Mouse (Mus musculus) ES-Bruce4 (cell line): ENCODE results near the gene Plgrkt. TPM values are rescaled to one million over a fixed set of nuclear protein-coding genes. Genes with fewer than 3 reads are reported as not detected.

Source experiments
- H3K27ac ChIP-seq: 2 replicates; pipeline ENCODE4 v1.5.1; 2012; ENCODE audit warnings: low read length, inconsistent platforms; ENCODE audit not compliant: insufficient read depth
- H3K27me3 ChIP-seq: 2 replicates; pipeline ENCODE4 v1.6.1; 2012; ENCODE audit warnings: mild to moderate bottlenecking, low read length, inconsistent platforms; ENCODE audit not compliant: control insufficient read depth, poor library complexity, insufficient read depth, severe bottlenecking
- H3K36me3 ChIP-seq: 2 replicates; pipeline ENCODE4 v1.6.1; 2012; ENCODE audit warnings: inconsistent platforms, mild to moderate bottlenecking, low read length, moderate library complexity; ENCODE audit not compliant: control insufficient read depth, poor library complexity, insufficient read depth, severe bottlenecking
- H3K4me1 ChIP-seq: one replicate; pipeline ENCODE4 v1.8.1; 2011; ENCODE audit warnings: low read length; ENCODE audit not compliant: control insufficient read depth, insufficient read depth
- H3K4me3 ChIP-seq: 2 replicates; pipeline ENCODE4 v1.5.1; 2011; ENCODE audit warnings: low read depth, mild to moderate bottlenecking, low read length
- H3K9ac ChIP-seq: 2 replicates; pipeline ENCODE4 v1.6.1; 2012; ENCODE audit warnings: low read depth, mild to moderate bottlenecking, inconsistent platforms; ENCODE audit not compliant: poor library complexity, severe bottlenecking
- H3K9me3 ChIP-seq: replicated peaks from 2 replicates; pipeline ENCODE4 v1.6.1; 2012; ENCODE audit warnings: mild to moderate bottlenecking, low read length, inconsistent platforms; ENCODE audit not compliant: control insufficient read depth, poor library complexity, insufficient read depth, severe bottlenecking
- CTCF ChIP-seq: IDR thresholded peaks from one replicate; pipeline ENCODE4 v1.8.1; 2011; ENCODE audit warnings: low read depth, low read length
- EP300 ChIP-seq: IDR thresholded peaks from 2 replicates; pipeline ENCODE4 v1.6.1; 2011; ENCODE audit warnings: low read depth, low read length; ENCODE audit not compliant: insufficient read depth
- POLR2A ChIP-seq: IDR thresholded peaks from one replicate; pipeline ENCODE4 v1.8.1; 2011; ENCODE audit warnings: low read length; ENCODE audit not compliant: insufficient read depth
- polyA plus RNA-seq: library from polyadenylated mRNA; stranded (reverse); fragments of >200 nt; gene quantifications from 2 replicates; pipeline ENCODE4 v1.2.4, GENCODE M21; 2011; ENCODE audit warnings: low read depth; ENCODE audit not compliant: missing spikeins, insufficient read depth, insufficient read length

The Plgrkt gene
- polyA plus RNA-seq, 1 experiment, result 35.8 TPM

DNA sequence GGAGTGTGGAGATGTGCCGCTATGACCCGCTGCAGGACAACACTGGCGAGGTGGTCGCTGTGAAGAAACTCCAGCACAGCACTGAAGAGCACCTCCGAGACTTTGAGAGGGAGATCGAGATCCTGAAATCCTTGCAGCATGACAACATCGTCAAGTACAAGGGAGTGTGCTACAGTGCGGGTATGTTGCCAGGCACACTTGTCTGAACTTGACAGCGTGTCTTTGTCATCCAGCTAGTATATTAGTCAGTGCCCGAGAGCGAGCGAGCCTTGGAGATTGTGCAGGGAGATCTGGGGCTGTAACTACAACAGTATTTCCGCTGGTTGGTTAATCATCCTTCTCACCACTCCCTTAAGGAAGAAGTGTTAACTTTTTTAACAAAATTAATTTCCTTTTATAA is 66.3 kb downstream of the Plgrkt start:
- H3K27ac ChIP-seq, result no peak overlapping the region
- no peak overlapping the region for H3K4me3 ChIP-seq
- H3K9me3 ChIP-seq, result no peaks in the 10 kb centered on the region
- TF ChIP-seq POLR2A (no peak), EP300 (no peak), CTCF (no peak)
- H3K4me1 ChIP-seq, result no peaks in the 10 kb centered on the region
- no peaks in the 10 kb centered on the region for H3K36me3 ChIP-seq
- no peaks in the 10 kb centered on the region; the same call in 1 of the 2 replicates for H3K27me3 ChIP-seq
- no peak overlapping the region for H3K9ac ChIP-seq

Other genes with a start within 250 kb of the Plgrkt start
- gene Jak2, start 115.6 kb downstream of the Plgrkt start, polyA plus RNA-seq, result 10.9 and 12.6 TPM in 2 replicates
- gene Insl6, start 42.0 kb downstream of the Plgrkt start, polyA plus RNA-seq, result 7.7 and 12.2 TPM in 2 replicates
- gene Rln1, start 32.7 kb downstream of the Plgrkt start, polyA plus RNA-seq, result 2.0 and 2.2 TPM in 2 replicates
- 3.5 and 4.2 TPM in 2 replicates for gene Cd274, start 65 bp upstream of the Plgrkt start, polyA plus RNA-seq
- not detected in 2 replicates for gene Pdcd1lg2, start 43.5 kb upstream of the Plgrkt start, polyA plus RNA-seq
- 49.7 and 50.2 TPM in 2 replicates for gene Ric1, start 154.9 kb upstream of the Plgrkt start, polyA plus RNA-seq